In the genomic region with DNA sequence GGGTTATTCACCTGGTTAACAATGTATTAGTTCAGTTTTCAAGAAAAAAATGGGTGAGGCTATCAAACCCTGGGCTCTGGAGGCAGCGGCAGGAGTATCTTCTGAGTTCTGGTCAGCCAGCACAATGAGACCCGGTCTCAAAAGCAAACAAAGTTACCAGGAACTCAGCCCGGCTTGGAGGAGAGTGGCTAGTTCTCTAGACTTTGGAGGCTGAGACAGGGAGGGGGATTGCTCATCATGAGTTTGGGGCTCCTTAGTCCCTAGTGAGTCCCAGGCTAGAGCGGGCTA, we compare ENCODE assay signal across 9 mouse cellular contexts. TPM values are rescaled to one million over a fixed set of nuclear protein-coding genes. Genes with fewer than 3 reads are reported as not detected.
DNase-seq lines count a peak whose midpoint lies in the region; ATAC-seq and TF ChIP-seq lines count a peak whose summit lies in the region.
"Had no signal": no experiment of that assay in that cellular context is flagged by ENCODE, and none has a peak within 500 bp of the region (broad histone marks: within the 10 kb centered on the region; RNA-seq: fewer than 3 reads in every experiment).

No protein-coding gene starts in this region.

- H3K36me3 ChIP-seq in forebrain, embryonic 10.5 days (replicated peaks) = peaks cover 31% of the 10 kb centered on the region
- no peaks in the 10 kb centered on the region for H3K36me3 ChIP-seq in forebrain, postnatal 0 days (ENCODE audit: insufficient read depth)
- H3K36me3 ChIP-seq in midbrain, embryonic 12.5 days = peaks cover 10% of the 10 kb centered on the region; the same call in 1 of the 2 replicates
- H3K36me3 ChIP-seq in midbrain, embryonic 15.5 days (replicated peaks) = no peaks in the 10 kb centered on the region
- H3K36me3 ChIP-seq in intestine, embryonic 15.5 days = peaks cover 11% of the 10 kb centered on the region; the same call in 1 of the 2 replicates
- peaks cover 18% of the 10 kb centered on the region for H3K36me3 ChIP-seq in stomach, embryonic 15.5 days

- H3K27ac ChIP-seq in forebrain, embryonic 10.5 days = peak overlapping the region; percentile 88; the same call in 1 of the 2 replicates
- H3K27ac ChIP-seq in forebrain, postnatal 0 days (ENCODE audit: low read depth, low read length) = no peak overlapping the region
- no peak overlapping the region for H3K27ac ChIP-seq in midbrain, embryonic 12.5 days (replicated peaks)
- no peak overlapping the region for H3K27ac ChIP-seq in midbrain, embryonic 15.5 days
- H3K27ac ChIP-seq in intestine, embryonic 15.5 days = 0 out of 2 replicates have a peak overlapping the region, but pooled peaks have one; percentile 17
- H3K27ac ChIP-seq in stomach, embryonic 15.5 days = peak overlapping the region; percentile 94; the same call in 1 of the 2 replicates

- no peak for TF ChIP-seq CTCF in forebrain, postnatal 0 days (IDR thresholded peaks at IDR 0.05; ENCODE audit: low read depth)

- no peak overlapping the region for H3K4me2 ChIP-seq in forebrain, postnatal 0 days (ENCODE audit: low read depth)
- peak overlapping the region; percentile 78 for H3K4me2 ChIP-seq in midbrain, embryonic 12.5 days (replicated peaks)
- no peak overlapping the region for H3K4me2 ChIP-seq in midbrain, embryonic 15.5 days
- H3K4me2 ChIP-seq in intestine, embryonic 15.5 days (replicated peaks) = peak overlapping the region; percentile 78
- peak overlapping the region; percentile 84 for H3K4me2 ChIP-seq in stomach, embryonic 15.5 days

- no peaks in the 10 kb centered on the region for H3K9me3 ChIP-seq in forebrain, embryonic 10.5 days
- H3K9me3 ChIP-seq in forebrain, postnatal 0 days (ENCODE audit: low read length) = no peaks in the 10 kb centered on the region
- no peaks in the 10 kb centered on the region for H3K9me3 ChIP-seq in midbrain, embryonic 12.5 days
- no peaks in the 10 kb centered on the region for H3K9me3 ChIP-seq in midbrain, embryonic 15.5 days
- H3K9me3 ChIP-seq in intestine, embryonic 15.5 days = no peaks in the 10 kb centered on the region
- H3K9me3 ChIP-seq in stomach, embryonic 15.5 days = no peaks in the 10 kb centered on the region

- no peak for DNase-seq in forebrain, embryonic 10.5 days (ENCODE audit: extremely low spot score, low spot score)
- no peak for DNase-seq in forebrain, postnatal 0 days
- DNase-seq in thymus, postnatal 10 days (ENCODE audit: low spot score in 2 of 2) = no peak
- DNase-seq in spleen, postnatal 4 days (ENCODE audit: low spot score in 2 of 2) = no peak
- DNase-seq: cerebellum, postnatal 25 days had no signal

- 0 out of 2 replicates have a peak, but pooled peaks cover 5% of the 10 kb centered on the region for H3K27me3 ChIP-seq in forebrain, embryonic 10.5 days (ENCODE audit: poor library complexity, severe bottlenecking)
- H3K27me3 ChIP-seq in forebrain, postnatal 0 days (ENCODE audit: insufficient read depth, low read length) = no peaks in the 10 kb centered on the region; the same call in 1 of the 2 replicates
- H3K27me3 ChIP-seq in midbrain, embryonic 12.5 days = peaks cover 29% of the 10 kb centered on the region
- peaks cover 3% of the 10 kb centered on the region; the same call in 1 of the 2 replicates for H3K27me3 ChIP-seq in midbrain, embryonic 15.5 days (replicated peaks)
- H3K27me3 ChIP-seq in intestine, embryonic 15.5 days (replicated peaks) = no peaks in the 10 kb centered on the region
- H3K27me3 ChIP-seq in stomach, embryonic 15.5 days (replicated peaks) = no peaks in the 10 kb centered on the region

- peaks cover 49% of the 10 kb centered on the region for H3K4me1 ChIP-seq in forebrain, embryonic 10.5 days
- H3K4me1 ChIP-seq in forebrain, postnatal 0 days (ENCODE audit: insufficient read depth) = no peaks in the 10 kb centered on the region
- H3K4me1 ChIP-seq in midbrain, embryonic 12.5 days = peaks cover 36% of the 10 kb centered on the region
- H3K4me1 ChIP-seq in midbrain, embryonic 15.5 days = peaks cover 23% of the 10 kb centered on the region
- H3K4me1 ChIP-seq in intestine, embryonic 15.5 days (replicated peaks) = peaks cover 26% of the 10 kb centered on the region; the same call in 1 of the 2 replicates
- H3K4me1 ChIP-seq in stomach, embryonic 15.5 days = peaks cover 22% of the 10 kb centered on the region; the same call in 1 of the 2 replicates

- H3K9ac ChIP-seq in forebrain, postnatal 0 days = no peak overlapping the region
- no peak overlapping the region for H3K9ac ChIP-seq in midbrain, embryonic 12.5 days (replicated peaks)
- H3K9ac ChIP-seq in midbrain, embryonic 15.5 days = no peak overlapping the region
- H3K9ac ChIP-seq in intestine, embryonic 15.5 days = peak overlapping the region; percentile 72
- peak overlapping the region; percentile 12; the same call in 1 of the 2 replicates for H3K9ac ChIP-seq in stomach, embryonic 15.5 days

- ATAC-seq in forebrain, postnatal 0 days = no peak
- ATAC-seq in midbrain, embryonic 12.5 days (ENCODE audit: low FRiP score, low read depth) = no peak
- ATAC-seq in midbrain, embryonic 15.5 days (replicated peaks) = no peak
- no peak for ATAC-seq in intestine, embryonic 15.5 days
- no peak for ATAC-seq in stomach, embryonic 15.5 days (ENCODE audit: insufficient read depth, low FRiP score, low read depth)

- WGBS in forebrain, embryonic 10.5 days = 88% methylated on average over 4 of the region's 4 CpGs
- 83% methylated on average over 4 of the region's 4 CpGs for WGBS in forebrain, postnatal 0 days
- WGBS in midbrain, embryonic 12.5 days = 86% methylated on average over 4 of the region's 4 CpGs
- WGBS in midbrain, embryonic 15.5 days = 84% methylated on average over 4 of the region's 4 CpGs
- WGBS in intestine, embryonic 15.5 days = 65% methylated on average over 4 of the region's 4 CpGs
- 58% methylated on average over 4 of the region's 4 CpGs for WGBS in stomach, embryonic 15.5 days

- H3K4me3 ChIP-seq in forebrain, embryonic 10.5 days = peak overlapping the region; percentile 62
- no peak overlapping the region for H3K4me3 ChIP-seq in forebrain, postnatal 0 days (ENCODE audit: low read depth, low read length)
- peak overlapping the region; percentile 51 for H3K4me3 ChIP-seq in midbrain, embryonic 12.5 days
- H3K4me3 ChIP-seq in midbrain, embryonic 15.5 days = no peak overlapping the region
- peak overlapping the region; percentile 61 for H3K4me3 ChIP-seq in intestine, embryonic 15.5 days (replicated peaks)
- peak overlapping the region; percentile 63 for H3K4me3 ChIP-seq in stomach, embryonic 15.5 days (replicated peaks)

RNA-seq across cellular contexts. Expression of a gene that starts 1.6 kb away (rescaled TPM):
- 160 and 171 TPM in 2 replicates for polyA plus RNA-seq in forebrain, embryonic 10.5 days (2016; fragmentation: Nextera tagmentation; extraction: Ambion mirVana)
- 22.1 and 24.9 TPM in 2 replicates for total RNA-seq in forebrain, postnatal 0 days (2014; rRNA removed)
- 16.4 and 18.8 TPM in 2 replicates for polyA plus RNA-seq in forebrain, postnatal 0 days (2015; fragmentation: Nextera tagmentation; extraction: Ambion mirVana)
- 73.7 and 79.3 TPM in 2 replicates for polyA plus RNA-seq in midbrain, embryonic 12.5 days (2016; fragmentation: Nextera tagmentation; extraction: Ambion mirVana)
- polyA plus RNA-seq in midbrain, embryonic 15.5 days (2015; fragmentation: Nextera tagmentation; extraction: Ambion mirVana) = 16.4 and 20.5 TPM in 2 replicates
- polyA plus RNA-seq in intestine, embryonic 15.5 days (2015; fragmentation: Nextera tagmentation; extraction: Ambion mirVana) = 253 and 271 TPM in 2 replicates
- 196 and 204 TPM in 2 replicates for polyA plus RNA-seq in stomach, embryonic 15.5 days (2015; fragmentation: Nextera tagmentation; extraction: Ambion mirVana)

RNA-seq across cellular contexts. Expression of a gene that starts 23.6 kb away (rescaled TPM):
- 0.20 and 0.33 TPM in 2 replicates for polyA plus RNA-seq in forebrain, embryonic 10.5 days (2016; fragmentation: Nextera tagmentation; extraction: Ambion mirVana)
- 1.7 and 2.3 TPM in 2 replicates for total RNA-seq in forebrain, postnatal 0 days (2014; rRNA removed)
- 2.3 and 2.4 TPM in 2 replicates for polyA plus RNA-seq in forebrain, postnatal 0 days (2015; fragmentation: Nextera tagmentation; extraction: Ambion mirVana)
- 5.4 and 8.1 TPM in 2 replicates for polyA plus RNA-seq in midbrain, embryonic 12.5 days (2016; fragmentation: Nextera tagmentation; extraction: Ambion mirVana)
- 5.7 and 10.3 TPM in 2 replicates for polyA plus RNA-seq in midbrain, embryonic 15.5 days (2015; fragmentation: Nextera tagmentation; extraction: Ambion mirVana)
- polyA plus RNA-seq in intestine, embryonic 15.5 days (2015; fragmentation: Nextera tagmentation; extraction: Ambion mirVana) = 46.9 and 48.1 TPM in 2 replicates
- 33.5 and 38.7 TPM in 2 replicates for polyA plus RNA-seq in stomach, embryonic 15.5 days (2015; fragmentation: Nextera tagmentation; extraction: Ambion mirVana)

RNA-seq across cellular contexts. Expression of a gene that starts 43.0 kb away (rescaled TPM):
- 51.1 and 53.1 TPM in 2 replicates for polyA plus RNA-seq in forebrain, embryonic 10.5 days (2016; fragmentation: Nextera tagmentation; extraction: Ambion mirVana)
- total RNA-seq in forebrain, postnatal 0 days (2014; rRNA removed) = 1.5 and 3.9 TPM in 2 replicates
- polyA plus RNA-seq in forebrain, postnatal 0 days (2015; fragmentation: Nextera tagmentation; extraction: Ambion mirVana) = 2.7 and 3.1 TPM in 2 replicates
- polyA plus RNA-seq in midbrain, embryonic 12.5 days (2016; fragmentation: Nextera tagmentation; extraction: Ambion mirVana) = 33.2 and 38.3 TPM in 2 replicates
- 4.9 and 6.6 TPM in 2 replicates for polyA plus RNA-seq in midbrain, embryonic 15.5 days (2015; fragmentation: Nextera tagmentation; extraction: Ambion mirVana)
- polyA plus RNA-seq in intestine, embryonic 15.5 days (2015; fragmentation: Nextera tagmentation; extraction: Ambion mirVana) = 24.7 and 25.4 TPM in 2 replicates
- polyA plus RNA-seq in stomach, embryonic 15.5 days (2015; fragmentation: Nextera tagmentation; extraction: Ambion mirVana) = 24.6 and 29.2 TPM in 2 replicates

RNA-seq across cellular contexts. Expression of a gene that starts 56.3 kb away (rescaled TPM):
- 0.12 TPM in 1 of 2 replicates, not detected in the other for polyA plus RNA-seq in forebrain, embryonic 10.5 days (2016; fragmentation: Nextera tagmentation; extraction: Ambion mirVana)
- total RNA-seq in forebrain, postnatal 0 days (2014; rRNA removed) = 0.23 and 0.48 TPM in 2 replicates
- 0.40 TPM in 1 of 2 replicates, not detected in the other for polyA plus RNA-seq in forebrain, postnatal 0 days (2015; fragmentation: Nextera tagmentation; extraction: Ambion mirVana)
- 18.2 and 19.9 TPM in 2 replicates for polyA plus RNA-seq in midbrain, embryonic 12.5 days (2016; fragmentation: Nextera tagmentation; extraction: Ambion mirVana)
- polyA plus RNA-seq in midbrain, embryonic 15.5 days (2015; fragmentation: Nextera tagmentation; extraction: Ambion mirVana) = 12.4 and 15.3 TPM in 2 replicates
- polyA plus RNA-seq in intestine, embryonic 15.5 days (2015; fragmentation: Nextera tagmentation; extraction: Ambion mirVana) = 0.09 TPM in 1 of 2 replicates, not detected in the other
- 0.09 TPM in 1 of 2 replicates, not detected in the other for polyA plus RNA-seq in stomach, embryonic 15.5 days (2015; fragmentation: Nextera tagmentation; extraction: Ambion mirVana)

Comparison
In these comparisons a context has a peak if more than half of its experiments do, and no peak if none do; other contexts are left out.
1. H3K27ac ChIP-seq: peak in forebrain, embryonic 10.5 days (single experiment), intestine, embryonic 15.5 days (single experiment) and stomach, embryonic 15.5 days (single experiment); none in forebrain, postnatal 0 days (single experiment), midbrain, embryonic 12.5 days (single experiment) and midbrain, embryonic 15.5 days (single experiment).
2. H3K4me3 ChIP-seq: peak in forebrain, embryonic 10.5 days (single experiment), midbrain, embryonic 12.5 days (single experiment), intestine, embryonic 15.5 days (single experiment) and stomach, embryonic 15.5 days (single experiment); none in forebrain, postnatal 0 days (single experiment) and midbrain, embryonic 15.5 days (single experiment).
3. H3K4me2 ChIP-seq: peak in midbrain, embryonic 12.5 days (single experiment), intestine, embryonic 15.5 days (single experiment) and stomach, embryonic 15.5 days (single experiment); none in forebrain, postnatal 0 days (single experiment) and midbrain, embryonic 15.5 days (single experiment).
4. H3K9ac ChIP-seq: peak in intestine, embryonic 15.5 days (single experiment) and stomach, embryonic 15.5 days (single experiment); none in forebrain, postnatal 0 days (single experiment), midbrain, embryonic 12.5 days (single experiment) and midbrain, embryonic 15.5 days (single experiment).